Mouse (Mus musculus) heart, embryonic 13.5 days (tissue): Measurements from ENCODE around the gene Glis3. TPM values are rescaled to one million over a fixed set of nuclear protein-coding genes. Genes with fewer than 3 reads are reported as not detected.

Experiments
- ATAC-seq: fragments of 200-750 bp; cut with Nextera tagmentation; 2 replicates; pipeline ENCODE4 v1.8.0; 2017; ENCODE audit warnings: moderate TSS enrichment; ENCODE audit not compliant: insufficient number of reproducible peaks, low FRiP score, low TSS enrichment; ENCODE audit errors: extremely low read depth
- H3K27ac ChIP-seq: fragments of 300-500 bp; sonication (generic); replicated peaks from 2 replicates; pipeline ENCODE4 v1.5.1; 2015; ENCODE audit warnings: moderate library complexity, mild to moderate bottlenecking, inconsistent platforms
- H3K27me3 ChIP-seq: fragments of 300-500 bp; sonication (generic); replicated peaks from 2 replicates; pipeline ENCODE4 v1.6.1; 2015; ENCODE audit warnings: mild to moderate bottlenecking, inconsistent platforms
- H3K36me3 ChIP-seq: fragments of 300-500 bp; sonication (generic); 2 replicates; pipeline ENCODE4 v1.6.1; 2015; ENCODE audit warnings: mild to moderate bottlenecking, inconsistent platforms
- H3K4me1 ChIP-seq: fragments of 300-500 bp; sonication (generic); 2 replicates; pipeline ENCODE4 v1.6.1; 2015; ENCODE audit warnings: inconsistent platforms
- H3K4me2 ChIP-seq: fragments of 300-500 bp; sonication (generic); 2 replicates; pipeline ENCODE4 v1.6.1; 2015; ENCODE audit warnings: inconsistent platforms, mild to moderate bottlenecking, moderate library complexity
- H3K4me3 ChIP-seq: fragments of 300-500 bp; sonication (generic); 2 replicates; pipeline ENCODE4 v1.5.1; 2015; ENCODE audit warnings: moderate library complexity, mild to moderate bottlenecking, inconsistent platforms
- H3K9ac ChIP-seq: fragments of 300-500 bp; sonication (generic); 2 replicates; pipeline ENCODE4 v1.6.1; 2015; ENCODE audit warnings: inconsistent platforms, mild to moderate bottlenecking, moderate library complexity
- H3K9me3 ChIP-seq: fragments of 300-500 bp; sonication (generic); 2 replicates; pipeline ENCODE4 v1.6.1; 2016; ENCODE audit warnings: inconsistent platforms
- WGBS: fragments of 180-500 bp; shearing (Covaris S2); methylation state at CpG from one replicate; pipeline ENCODE4 v1.1.7; 2015; ENCODE audit warnings: mixed read lengths; 5-methylcytosine and 5-hydroxymethylcytosine counted together
- polyA plus RNA-seq: library from polyadenylated mRNA; unstranded; fragments of >200 nt; fragmentation: Nextera tagmentation; extraction: Ambion mirVana; gene quantifications from 2 replicates; pipeline ENCODE4 v1.2.1, GENCODE M21; 2015

Glis3 gene
- polyA plus RNA-seq, 1 experiment from 2014 or later, result 1.1 TPM

GRCm38 (mm10) chr19:28580499-28580898 is 99.4 kb downstream of the Glis3 start:
- Histone ChIP-seq H3K27ac (no peak overlapping the region), H3K4me3 (no peak overlapping the region), H3K36me3 (no peaks in the 10 kb centered on the region), H3K27me3 (no peaks in the 10 kb centered on the region), H3K4me1 (peaks cover 7% of the 10 kb centered on the region; the same call in 1 of the 2 replicates), H3K4me2 (no peak overlapping the region), H3K9me3 (no peaks in the 10 kb centered on the region), H3K9ac (no peak overlapping the region)
- WGBS, result 75% methylated on average over 8 of the region's 8 CpGs
- ATAC-seq, result no peak

- H3K9ac ChIP-seq, result no peak overlapping the region
- H3K4me3 ChIP-seq, result no peak overlapping the region
- H3K9me3 ChIP-seq, result no peaks in the 10 kb centered on the region
- no peaks in the 10 kb centered on the region for H3K27me3 ChIP-seq
- no peak overlapping the region for H3K4me2 ChIP-seq
- H3K4me1 ChIP-seq, result peaks cover 7% of the 10 kb centered on the region; the same call in 1 of the 2 replicates
- WGBS, result 57% methylated on average over 14 of the region's 14 CpGs
- no peak overlapping the region for H3K27ac ChIP-seq
- ATAC-seq, result no peak
- H3K36me3 ChIP-seq, result no peaks in the 10 kb centered on the region
Measured at GRCm38 (mm10) chr19:28579724-28580375, 100.0 kb downstream of the Glis3 start.

GRCm38 (mm10) chr19:28577023-28577422 is 102.9 kb downstream of the Glis3 start:
- Histone ChIP-seq H3K4me2 (no peak overlapping the region), H3K9ac (no peak overlapping the region), H3K4me3 (no peak overlapping the region), H3K9me3 (no peaks in the 10 kb centered on the region), H3K27ac (no peak overlapping the region), H3K4me1 (peaks cover 7% of the 10 kb centered on the region; the same call in 1 of the 2 replicates), H3K27me3 (no peaks in the 10 kb centered on the region), H3K36me3 (no peaks in the 10 kb centered on the region)
- ATAC-seq, result no peak
- WGBS, result 75% methylated on average over 12 of the region's 12 CpGs

- H3K36me3 ChIP-seq, result no peaks in the 10 kb centered on the region
- WGBS, result 66% methylated on average over 6 of the region's 6 CpGs
- H3K4me2 ChIP-seq, result no peak overlapping the region
- no peak overlapping the region for H3K4me3 ChIP-seq
- ATAC-seq, result no peak
- H3K9ac ChIP-seq, result no peak overlapping the region
- no peaks in the 10 kb centered on the region for H3K9me3 ChIP-seq
- H3K27ac ChIP-seq, result no peak overlapping the region
- H3K4me1 ChIP-seq, result peaks cover 7% of the 10 kb centered on the region; the same call in 1 of the 2 replicates
- no peaks in the 10 kb centered on the region for H3K27me3 ChIP-seq
Measured at GRCm38 (mm10) chr19:28576619-28577018, 103.3 kb downstream of the Glis3 start.

GRCm38 (mm10) chr19:28573641-28574040 is 106.2 kb downstream of the Glis3 start:
- no peak for ATAC-seq
- H3K4me1 ChIP-seq, result no peaks in the 10 kb centered on the region
- no peaks in the 10 kb centered on the region for H3K27me3 ChIP-seq
- no peaks in the 10 kb centered on the region for H3K9me3 ChIP-seq
- 79% methylated on average over 3 of the region's 3 CpGs for WGBS
- no peak overlapping the region for H3K4me2 ChIP-seq
- no peaks in the 10 kb centered on the region for H3K36me3 ChIP-seq
- H3K9ac ChIP-seq, result no peak overlapping the region
- H3K4me3 ChIP-seq, result no peak overlapping the region
- H3K27ac ChIP-seq, result no peak overlapping the region

GRCm38 (mm10) chr19:28569856-28570255 is 110.0 kb downstream of the Glis3 start:
- H3K36me3 ChIP-seq, result no peaks in the 10 kb centered on the region
- H3K9ac ChIP-seq, result no peak overlapping the region
- WGBS, result 61% methylated on average over 3 of the region's 3 CpGs
- H3K27ac ChIP-seq, result no peak overlapping the region
- no peak overlapping the region for H3K4me2 ChIP-seq
- no peaks in the 10 kb centered on the region for H3K27me3 ChIP-seq
- no peak for ATAC-seq
- H3K4me3 ChIP-seq, result no peak overlapping the region
- 0 out of 2 replicates have a peak, but pooled peaks cover 5% of the 10 kb centered on the region for H3K4me1 ChIP-seq
- H3K9me3 ChIP-seq, result no peaks in the 10 kb centered on the region

- Histone ChIP-seq H3K4me2 (no peak overlapping the region), H3K4me1 (0 out of 2 replicates have a peak, but pooled peaks cover 5% of the 10 kb centered on the region), H3K36me3 (no peaks in the 10 kb centered on the region), H3K27me3 (no peaks in the 10 kb centered on the region), H3K9ac (no peak overlapping the region), H3K4me3 (no peak overlapping the region), H3K9me3 (no peaks in the 10 kb centered on the region), H3K27ac (no peak overlapping the region)
- ATAC-seq, result no peak
- whole genome bisulfite sequencing, result 58% methylated on average over 1 of the region's 1 CpGs
Measured at GRCm38 (mm10) chr19:28567100-28567499, 112.8 kb downstream of the Glis3 start.

- Histone ChIP-seq H3K9me3 (no peaks in the 10 kb centered on the region), H3K4me3 (no peak overlapping the region), H3K27me3 (no peaks in the 10 kb centered on the region), H3K9ac (no peak overlapping the region), H3K4me2 (no peak overlapping the region), H3K36me3 (no peaks in the 10 kb centered on the region), H3K27ac (no peak overlapping the region), H3K4me1 (0 out of 2 replicates have a peak, but pooled peaks cover 5% of the 10 kb centered on the region)
- 23% methylated on average over 2 of the region's 2 CpGs for WGBS
- ATAC-seq, result no peak
Measured at GRCm38 (mm10) chr19:28566554-28566953, 113.3 kb downstream of the Glis3 start.

- Histone ChIP-seq H3K4me3 (no peak overlapping the region), H3K9ac (no peak overlapping the region), H3K27ac (no peak overlapping the region), H3K36me3 (no peaks in the 10 kb centered on the region), H3K9me3 (no peaks in the 10 kb centered on the region), H3K4me1 (peaks cover 36% of the 10 kb centered on the region), H3K4me2 (no peak overlapping the region), H3K27me3 (no peaks in the 10 kb centered on the region)
- no peak for ATAC-seq
Measured at GRCm38 (mm10) chr19:28561697-28562002, 118.2 kb downstream of the Glis3 start.

GRCm38 (mm10) chr19:28560801-28561696 is 118.8 kb downstream of the Glis3 start:
- WGBS, result 45% methylated on average over 8 of the region's 8 CpGs
- no peak for ATAC-seq
- Histone ChIP-seq H3K27me3 (no peaks in the 10 kb centered on the region), H3K4me2 (no peak overlapping the region), H3K9ac (no peak overlapping the region), H3K36me3 (no peaks in the 10 kb centered on the region), H3K4me3 (no peak overlapping the region), H3K9me3 (no peaks in the 10 kb centered on the region), H3K4me1 (peaks cover 33% of the 10 kb centered on the region), H3K27ac (no peak overlapping the region)

GRCm38 (mm10) chr19:28559836-28560235 is 120.0 kb downstream of the Glis3 start:
- Histone ChIP-seq H3K9ac (no peak overlapping the region), H3K27ac (no peak overlapping the region), H3K4me1 (peaks cover 32% of the 10 kb centered on the region), H3K9me3 (no peaks in the 10 kb centered on the region), H3K27me3 (no peaks in the 10 kb centered on the region), H3K4me3 (no peak overlapping the region), H3K4me2 (no peak overlapping the region), H3K36me3 (no peaks in the 10 kb centered on the region)
- no peak for ATAC-seq
- WGBS, result 58% methylated on average over 7 of the region's 7 CpGs
